ENCODE assay signal across 9 mouse cellular contexts in the genomic region with DNA sequence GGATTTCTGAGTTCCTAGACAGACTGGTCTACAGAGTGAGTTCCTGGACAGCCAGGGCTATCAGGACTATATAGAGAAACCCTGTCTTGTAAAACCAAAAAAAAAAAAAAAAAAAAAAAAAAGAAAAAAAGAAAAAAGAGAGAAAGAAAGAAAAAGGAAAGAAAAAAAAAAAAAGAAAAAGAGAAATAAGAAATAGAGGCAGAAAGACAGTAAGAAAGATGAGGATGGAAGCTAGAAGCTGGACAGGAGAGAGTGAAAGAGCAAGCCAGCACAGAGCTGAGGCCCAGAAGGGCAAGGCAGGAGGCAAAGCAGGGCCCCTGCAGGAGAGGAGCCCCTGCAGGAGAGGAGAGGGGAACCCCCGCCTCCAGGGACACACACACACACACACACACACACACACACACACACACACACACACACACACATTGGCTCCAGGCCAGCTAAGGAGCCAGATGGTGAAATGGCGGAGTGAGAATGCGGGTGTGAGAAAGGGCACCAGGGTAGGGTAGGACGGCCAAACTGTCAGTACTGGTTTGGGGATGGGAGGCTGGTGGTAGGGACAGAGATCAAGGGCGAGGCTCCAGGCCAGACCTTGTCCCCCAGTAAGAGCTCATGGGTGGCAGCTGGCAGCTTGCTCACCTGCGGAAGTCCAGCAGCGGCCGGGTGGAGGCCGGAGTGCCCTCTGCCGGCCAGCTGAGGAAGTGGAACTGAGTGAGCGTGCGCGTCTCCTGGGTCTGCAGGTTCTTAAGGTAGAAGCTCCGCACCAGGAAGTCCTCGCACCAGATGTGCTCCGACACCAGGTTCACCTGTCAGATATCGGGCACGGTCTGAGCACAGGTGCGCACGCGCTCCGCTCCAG. TPM values are rescaled to one million over a fixed set of nuclear protein-coding genes. Genes with fewer than 3 reads are reported as not detected.
DNase-seq lines count a peak whose midpoint lies in the region; ATAC-seq and TF ChIP-seq lines count a peak whose summit lies in the region.
"Had no signal": no experiment of that assay in that cellular context is flagged by ENCODE, and none has a peak within 500 bp of the region (broad histone marks: within the 10 kb centered on the region; RNA-seq: fewer than 3 reads in every experiment).

No protein-coding gene starts in this region.

- no peaks in the 10 kb centered on the region for H3K27me3 ChIP-seq in lung, embryonic 15.5 days
- H3K27me3 ChIP-seq in thymus, adult 2 months (ENCODE audit: control insufficient read depth, insufficient read depth, low read length): no peaks in the 10 kb centered on the region

- TF ChIP-seq POLR2A in olfactory bulb, adult 2 months (IDR thresholded peaks at IDR 0.05; ENCODE audit: insufficient read depth, low read depth, low read length): no peak
- 0 out of 2 replicates have a peak, but pooled peaks have one; percentile 17 for TF ChIP-seq POLR2A in thymus, adult 2 months (IDR thresholded peaks at IDR 0.05; ENCODE audit: control insufficient read depth, extremely low read depth, insufficient read depth, low read length, poor library complexity)

- H3K4me2 ChIP-seq in lung, embryonic 15.5 days: peak overlapping the region; percentile 50

- H3K9me3 ChIP-seq in lung, embryonic 15.5 days: no peaks in the 10 kb centered on the region

- peak; percentile 89 for DNase-seq in 416B (ENCODE audit: low read depth)
- DNase-seq in adrenal gland, adult 8-10 months: peak; percentile 65
- DNase-seq in embryo, embryonic 9.5 days (ENCODE audit: extremely low spot score): peak; percentile 74
- peak; percentile 72 to 77 for DNase-seq in heart, adult 9 months (ENCODE audit: low spot score in 2 of 2)
- peak; percentile 88 to 93 for DNase-seq in kidney, adult 8-10 months
- DNase-seq in thymus, adult 2 months: peak; percentile 89

- H3K4me1 ChIP-seq in lung, embryonic 15.5 days: peaks cover 14% of the 10 kb centered on the region
- H3K4me1 ChIP-seq in olfactory bulb, adult 2 months (ENCODE audit: control insufficient read depth, insufficient read depth, low read length): peaks cover 42% of the 10 kb centered on the region
- peaks cover 38% of the 10 kb centered on the region for H3K4me1 ChIP-seq in thymus, adult 2 months (replicated peaks; ENCODE audit: control insufficient read depth, insufficient read depth, low read length)

- H3K9ac ChIP-seq in lung, embryonic 15.5 days: no peak overlapping the region

- H3K36me3 ChIP-seq in lung, embryonic 15.5 days: no peaks in the 10 kb centered on the region
- H3K36me3 ChIP-seq in thymus, adult 2 months (ENCODE audit: control insufficient read depth, insufficient read depth, low read length): no peaks in the 10 kb centered on the region

- 5% methylated on average over 22 of the region's 22 CpGs for WGBS in lung, embryonic 15.5 days
- 8% methylated on average over 21 of the region's 22 CpGs for WGBS in olfactory bulb, adult 2 months
- WGBS in thymus, adult 2 months: 4% methylated on average over 22 of the region's 22 CpGs

- no peak overlapping the region for H3K27ac ChIP-seq in lung, embryonic 15.5 days
- H3K27ac ChIP-seq in olfactory bulb, adult 2 months (ENCODE audit: insufficient read depth, low read depth, low read length): 0 out of 2 replicates have a peak overlapping the region, but pooled peaks have one; percentile 14
- H3K27ac ChIP-seq in thymus, adult 2 months (ENCODE audit: control insufficient read depth, insufficient read depth, low read length): no peak overlapping the region

- ATAC-seq in lung, embryonic 15.5 days (ENCODE audit: borderline replicate concordance, extremely low read depth, low FRiP score, low TSS enrichment): peak; percentile 24; the same call in 1 of the 2 replicates

- peak overlapping the region; percentile 19; the same call in 1 of the 2 replicates for H3K4me3 ChIP-seq in lung, embryonic 15.5 days
- H3K4me3 ChIP-seq in olfactory bulb, adult 2 months (ENCODE audit: insufficient read depth, low read depth, low read length): peak overlapping the region; percentile 12
- peak overlapping the region; percentile 30 for H3K4me3 ChIP-seq in thymus, adult 2 months (ENCODE audit: control insufficient read depth, insufficient read depth, low read length)

- peak; percentile 87 for TF ChIP-seq CTCF in olfactory bulb, adult 2 months (IDR thresholded peaks at IDR 0.05; ENCODE audit: insufficient read depth, low read depth, low read length)
- TF ChIP-seq CTCF in thymus, adult 2 months (IDR thresholded peaks at IDR 0.05; ENCODE audit: borderline replicate concordance, control insufficient read depth, extremely low read depth, insufficient read depth, low read length, poor library complexity): peak; percentile 94

RNA-seq across cellular contexts. Expression of a gene that starts 13.0 kb away (rescaled TPM):
- total RNA-seq in adrenal gland, adult 8-10 months (2022): 10 to 100 TPM; 59.0 to 80.7 (median 66.5) TPM
- 0.39 and 0.72 TPM in 2 replicates for polyA plus RNA-seq in lung, embryonic 15.5 days (2015; fragmentation: Nextera tagmentation; extraction: Ambion mirVana)
- polyA plus RNA-seq in olfactory bulb, adult 2 months (2012; ENCODE audit: insufficient read depth, insufficient read length, low replicate concordance, missing spikeins): not detected in 2 replicates
- polyA plus RNA-seq in thymus, adult 2 months (2012; rRNA removed): 2.6 and 3.0 TPM in 2 replicates

RNA-seq across cellular contexts. Expression of a gene that starts 15.1 kb away (rescaled TPM):
- total RNA-seq in adrenal gland, adult 8-10 months (2022): 100 to 1,000 TPM in 3 of 4 experiments, 10 to 100 TPM in 1; 85.7 to 111 (median 108) TPM
- 30.8 and 33.3 TPM in 2 replicates for polyA plus RNA-seq in lung, embryonic 15.5 days (2015; fragmentation: Nextera tagmentation; extraction: Ambion mirVana)
- not detected in 2 replicates for polyA plus RNA-seq in olfactory bulb, adult 2 months (2012; ENCODE audit: insufficient read depth, insufficient read length, low replicate concordance, missing spikeins)
- 19.9 and 22.3 TPM in 2 replicates for polyA plus RNA-seq in thymus, adult 2 months (2012; rRNA removed)

RNA-seq across cellular contexts. Expression of a gene that starts 19.4 kb away (rescaled TPM):
- total RNA-seq in adrenal gland, adult 8-10 months (2022): not detected
- not detected in 2 replicates for polyA plus RNA-seq in lung, embryonic 15.5 days (2015; fragmentation: Nextera tagmentation; extraction: Ambion mirVana)
- not detected in 2 replicates for polyA plus RNA-seq in olfactory bulb, adult 2 months (2012; ENCODE audit: insufficient read depth, insufficient read length, low replicate concordance, missing spikeins)
- not detected in 2 replicates for polyA plus RNA-seq in thymus, adult 2 months (2012; rRNA removed)
- total RNA-seq: adrenal gland, postnatal 4 days had no signal

RNA-seq across cellular contexts. Expression of a gene that starts 26.9 kb away (rescaled TPM):
- total RNA-seq in adrenal gland, adult 8-10 months (2022): 100 to 1,000 TPM; 143 to 279 (median 188) TPM
- 0.91 and 1.4 TPM in 2 replicates for polyA plus RNA-seq in lung, embryonic 15.5 days (2015; fragmentation: Nextera tagmentation; extraction: Ambion mirVana)
- not detected in 2 replicates for polyA plus RNA-seq in olfactory bulb, adult 2 months (2012; ENCODE audit: insufficient read depth, insufficient read length, low replicate concordance, missing spikeins)
- 5.6 and 9.0 TPM in 2 replicates for polyA plus RNA-seq in thymus, adult 2 months (2012; rRNA removed)

RNA-seq across cellular contexts. Expression of a gene that starts 31.7 kb away (rescaled TPM):
- 10 to 100 TPM; 43.5 to 54.4 (median 49.1) TPM for total RNA-seq in adrenal gland, adult 8-10 months (2022)
- polyA plus RNA-seq in lung, embryonic 15.5 days (2015; fragmentation: Nextera tagmentation; extraction: Ambion mirVana): 35.8 and 44.9 TPM in 2 replicates
- not detected in 2 replicates for polyA plus RNA-seq in olfactory bulb, adult 2 months (2012; ENCODE audit: insufficient read depth, insufficient read length, low replicate concordance, missing spikeins)
- polyA plus RNA-seq in thymus, adult 2 months (2012; rRNA removed): 139 and 162 TPM in 2 replicates

Comparison
In these comparisons a context has a peak if more than half of its experiments do, and no peak if none do; other contexts are left out.
1. RNA of a gene that starts 13.0 kb away (polyA plus RNA-seq): not detected in olfactory bulb, adult 2 months; 2.6 to 3.0 TPM in thymus, adult 2 months and 0.39 to 0.72 TPM in lung, embryonic 15.5 days; every median in the first group is over 10 times any median in the second.
2. Peak in every context shown above with its lines, with median percentiles within 50 percentile points of each other: DNase-seq and H3K4me3 ChIP-seq.